Mouse (Mus musculus): ENCODE results near the gene Tsen15. TPM values are rescaled to one million over a fixed set of nuclear protein-coding genes. Genes with fewer than 3 reads are reported as not detected.
A peak's percentile ranks its signal among the peaks of the same experiment; 100 is the strongest.
"Not testable (repeated sequence)": the region's sequence is repeated elsewhere in the genome, so short reads cannot be mapped to it uniquely, and the experiment has no call there.

Gene Tsen15
- total and polyA plus RNA-seq, 2 experiments from 2014 or later: 49.8 to 50.8 TPM

DNA sequence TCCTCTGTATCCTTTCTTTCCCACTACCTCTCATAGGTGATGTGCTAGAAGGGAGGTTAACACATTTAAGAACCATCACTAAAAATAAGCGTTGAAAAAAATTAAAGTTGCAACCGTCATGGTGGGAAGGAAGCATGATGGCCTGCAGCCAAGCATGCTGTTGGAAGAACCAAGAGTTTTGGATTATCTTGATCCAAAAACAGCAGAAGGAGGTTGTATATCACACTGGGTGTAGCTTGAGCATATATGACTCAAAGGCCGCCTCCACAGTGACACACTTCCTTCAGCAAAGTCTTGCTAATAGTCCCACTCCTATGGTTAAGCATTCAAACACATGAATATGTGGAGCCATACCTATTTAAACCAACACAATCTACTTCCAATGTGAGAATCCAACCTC is 7.6 kb upstream of the Tsen15 start:
- DNase-seq (ENCODE audit: low spot score) (no peak), ATAC-seq (no peak)
- no peak for TF ChIP-seq CTCF (IDR thresholded peaks at IDR 0.05; ENCODE audit: low read depth)
- Histone ChIP-seq H3K9me3 (ENCODE audit: low read length) (no peaks in the 10 kb centered on the region), H3K27me3 (ENCODE audit: insufficient read depth, low read length) (no peaks in the 10 kb centered on the region), H3K27ac (no peak overlapping the region), H3K4me2 (ENCODE audit: low read depth, low read length) (no peak overlapping the region), H3K36me3 (ENCODE audit: insufficient read depth, low read length) (no peaks in the 10 kb centered on the region), H3K9ac (replicated peaks; ENCODE audit: low read length) (no peak overlapping the region), H3K4me1 (ENCODE audit: insufficient read depth, low read length) (no peaks in the 10 kb centered on the region), H3K4me3 (ENCODE audit: low read length) (no peak overlapping the region)
- 90% methylated on average over 3 of the region's 3 CpGs for WGBS

DNA sequence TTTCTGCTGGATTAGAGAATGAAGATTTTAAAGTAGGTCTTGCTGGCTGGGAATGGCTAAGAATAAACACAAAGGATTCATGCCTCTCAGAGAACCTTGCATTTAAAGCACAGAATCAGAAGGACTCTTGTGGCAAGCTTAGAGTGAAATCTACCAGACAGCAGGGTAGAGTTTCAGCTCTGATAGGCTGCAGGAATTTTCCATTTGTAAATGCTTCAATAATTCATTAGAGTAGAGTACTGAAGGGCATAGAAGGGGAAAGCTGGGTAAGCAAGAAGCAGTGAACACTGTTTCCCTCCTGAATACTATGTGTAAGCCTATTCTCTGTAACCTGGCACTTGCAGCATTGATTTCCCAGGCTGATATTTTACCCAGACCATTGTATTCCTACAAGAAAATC is 2.8 kb upstream of the Tsen15 start:
- H3K36me3 ChIP-seq (ENCODE audit: insufficient read depth, low read length): no peaks in the 10 kb centered on the region

DNA sequence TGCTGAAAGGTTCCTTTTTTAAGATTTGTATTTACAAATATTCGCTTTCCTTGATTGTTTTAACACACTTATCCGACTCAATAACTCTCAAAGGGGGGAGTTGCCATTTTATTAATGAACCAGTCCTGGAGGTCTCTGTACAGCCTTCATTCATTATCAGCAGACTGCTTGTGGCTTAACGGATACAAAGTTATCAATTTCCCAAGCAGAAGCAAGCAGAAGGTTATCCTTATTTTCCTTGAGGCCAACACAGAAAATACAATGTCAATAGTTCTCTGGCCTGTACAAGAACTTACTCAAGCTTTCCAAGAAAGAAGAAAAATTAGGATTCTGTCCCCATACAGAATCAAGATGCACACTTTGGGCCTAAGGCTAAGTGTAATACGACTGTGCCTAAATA is 795 bp downstream of the Tsen15 start:
- not testable (repeated sequence) for DNase-seq (ENCODE audit: low spot score); H3K36me3 ChIP-seq (ENCODE audit: insufficient read depth, low read length); H3K4me1 ChIP-seq (ENCODE audit: insufficient read depth, low read length); H3K27me3 ChIP-seq (ENCODE audit: insufficient read depth, low read length); ATAC-seq; H3K27ac ChIP-seq; H3K9me3 ChIP-seq (ENCODE audit: low read length)
- H3K4me2 ChIP-seq (ENCODE audit: low read depth, low read length): peak overlapping the region; percentile 58
- WGBS: 24% methylated on average over 2 of the region's 4 CpGs
- H3K9ac ChIP-seq (replicated peaks; ENCODE audit: low read length): peak overlapping the region; percentile 73
- H3K4me3 ChIP-seq (ENCODE audit: low read length): peak overlapping the region; percentile 86

More for the DNA sequence above, 2.8 kb upstream of the Tsen15 start:
- ATAC-seq (no peak), DNase-seq (ENCODE audit: low spot score) (no peak)
- H3K4me2 ChIP-seq (ENCODE audit: low read depth, low read length): no peak overlapping the region
- no peak for TF ChIP-seq CTCF (IDR thresholded peaks at IDR 0.05; ENCODE audit: low read depth)
- H3K9ac ChIP-seq (replicated peaks; ENCODE audit: low read length): no peak overlapping the region
- no peak overlapping the region for H3K4me3 ChIP-seq (ENCODE audit: low read length)
- no peak overlapping the region for H3K27ac ChIP-seq
- H3K4me1 ChIP-seq (ENCODE audit: insufficient read depth, low read length): no peaks in the 10 kb centered on the region
- H3K27me3 ChIP-seq (ENCODE audit: insufficient read depth, low read length): no peaks in the 10 kb centered on the region
- no peaks in the 10 kb centered on the region for H3K9me3 ChIP-seq (ENCODE audit: low read length)

DNA sequence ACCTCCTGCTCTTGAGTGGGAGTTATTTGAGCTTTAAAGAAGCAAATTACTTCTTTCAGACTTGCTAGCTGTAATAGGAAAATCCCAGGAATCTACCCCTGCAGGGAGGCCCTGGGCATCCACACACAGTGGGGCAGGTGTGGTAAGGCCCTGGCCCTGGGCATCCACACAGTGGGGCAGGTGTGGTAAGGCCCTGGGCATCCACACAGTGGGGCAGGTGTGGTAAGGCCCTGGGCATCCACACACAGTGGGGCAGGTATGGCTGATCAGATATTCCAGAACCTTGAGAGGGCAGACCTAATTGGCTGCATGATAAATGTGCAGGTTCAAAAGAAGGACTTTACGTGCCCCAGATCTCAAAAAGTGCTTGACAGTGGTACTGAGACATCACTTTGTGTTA is 1.9 kb downstream of the Tsen15 start:
- Histone ChIP-seq H3K9me3 (ENCODE audit: low read length) (no peaks in the 10 kb centered on the region), H3K36me3 (ENCODE audit: insufficient read depth, low read length) (no peaks in the 10 kb centered on the region), H3K27me3 (ENCODE audit: insufficient read depth, low read length) (no peaks in the 10 kb centered on the region), H3K27ac (no peak overlapping the region), H3K4me1 (ENCODE audit: insufficient read depth, low read length) (no peaks in the 10 kb centered on the region), H3K4me3 (ENCODE audit: low read length) (no peak overlapping the region), H3K4me2 (ENCODE audit: low read depth, low read length) (no peak overlapping the region), H3K9ac (replicated peaks; ENCODE audit: low read length) (no peak overlapping the region)
- ATAC-seq (no peak), DNase-seq (ENCODE audit: low spot score) (no peak)
- TF ChIP-seq CTCF (IDR thresholded peaks at IDR 0.05; ENCODE audit: low read depth): no peak
- WGBS: 95% methylated on average over 1 of the region's 1 CpGs

DNA sequence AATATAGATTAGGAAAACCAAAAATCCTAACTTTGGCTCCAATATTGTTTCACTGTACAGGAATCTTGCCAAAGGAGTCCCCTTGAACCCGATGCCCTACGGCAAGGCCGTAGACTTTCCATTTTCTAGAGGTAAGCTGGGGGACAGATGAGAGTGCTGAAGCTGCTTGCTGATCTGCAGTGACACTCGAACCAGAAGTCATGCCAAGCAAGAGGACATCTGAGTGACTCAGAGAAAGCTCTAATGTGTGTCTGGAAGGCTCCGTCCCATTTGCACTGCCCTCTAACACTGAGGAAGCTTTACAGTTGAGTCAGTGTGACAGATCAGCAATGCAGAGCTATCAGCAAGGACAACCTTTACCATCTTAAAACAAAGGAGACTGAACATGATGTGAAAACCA is 8.2 kb downstream of the Tsen15 start:
- Histone ChIP-seq H3K4me1 (ENCODE audit: insufficient read depth, low read length) (no peaks in the 10 kb centered on the region), H3K27me3 (ENCODE audit: insufficient read depth, low read length) (no peaks in the 10 kb centered on the region), H3K4me2 (ENCODE audit: low read depth, low read length) (no peak overlapping the region), H3K4me3 (ENCODE audit: low read length) (no peak overlapping the region), H3K9me3 (ENCODE audit: low read length) (no peaks in the 10 kb centered on the region), H3K27ac (no peak overlapping the region), H3K9ac (replicated peaks; ENCODE audit: low read length) (no peak overlapping the region), H3K36me3 (ENCODE audit: insufficient read depth, low read length) (no peaks in the 10 kb centered on the region; the same call in 1 of the 2 replicates)
- DNase-seq (ENCODE audit: low spot score): no peak
- TF ChIP-seq CTCF (IDR thresholded peaks at IDR 0.05; ENCODE audit: low read depth): no peak
- 93% methylated on average over 5 of the region's 5 CpGs for WGBS
- no peak for ATAC-seq

DNA sequence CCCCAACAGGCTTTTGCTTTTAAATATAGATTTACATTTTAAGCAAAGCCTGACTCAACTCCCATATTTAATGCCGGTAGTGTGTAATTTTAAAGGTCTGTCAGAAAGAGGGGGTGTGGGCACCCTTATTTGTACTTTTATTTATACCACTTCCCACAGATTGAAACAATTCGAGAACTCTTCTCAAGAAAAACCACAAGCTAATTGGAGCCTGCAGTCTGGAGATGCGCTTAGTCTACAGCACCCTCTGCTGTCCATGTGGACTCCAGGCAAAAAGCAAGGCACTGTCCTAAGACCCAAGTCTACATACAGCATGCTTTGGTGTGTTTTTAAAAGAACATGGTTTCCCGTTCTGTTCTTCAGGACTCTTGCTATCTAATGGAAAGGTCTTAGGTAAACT is 17.3 kb downstream of the Tsen15 start:
- Histone ChIP-seq H3K27me3 (ENCODE audit: insufficient read depth, low read length) (no peaks in the 10 kb centered on the region), H3K9me3 (ENCODE audit: low read length) (no peaks in the 10 kb centered on the region), H3K9ac (replicated peaks; ENCODE audit: low read length) (no peak overlapping the region), H3K36me3 (ENCODE audit: insufficient read depth, low read length) (0 out of 2 replicates have a peak, but pooled peaks cover 7% of the 10 kb centered on the region), H3K27ac (no peak overlapping the region), H3K4me2 (ENCODE audit: low read depth, low read length) (no peak overlapping the region), H3K4me3 (ENCODE audit: low read length) (no peak overlapping the region), H3K4me1 (ENCODE audit: insufficient read depth, low read length) (no peaks in the 10 kb centered on the region)
- ATAC-seq (peak; percentile 78), DNase-seq (ENCODE audit: low spot score) (peak; percentile 90)
- 24% methylated on average over 4 of the region's 4 CpGs for WGBS
- TF ChIP-seq CTCF (IDR thresholded peaks at IDR 0.05; ENCODE audit: low read depth): peak; percentile 95

DNA sequence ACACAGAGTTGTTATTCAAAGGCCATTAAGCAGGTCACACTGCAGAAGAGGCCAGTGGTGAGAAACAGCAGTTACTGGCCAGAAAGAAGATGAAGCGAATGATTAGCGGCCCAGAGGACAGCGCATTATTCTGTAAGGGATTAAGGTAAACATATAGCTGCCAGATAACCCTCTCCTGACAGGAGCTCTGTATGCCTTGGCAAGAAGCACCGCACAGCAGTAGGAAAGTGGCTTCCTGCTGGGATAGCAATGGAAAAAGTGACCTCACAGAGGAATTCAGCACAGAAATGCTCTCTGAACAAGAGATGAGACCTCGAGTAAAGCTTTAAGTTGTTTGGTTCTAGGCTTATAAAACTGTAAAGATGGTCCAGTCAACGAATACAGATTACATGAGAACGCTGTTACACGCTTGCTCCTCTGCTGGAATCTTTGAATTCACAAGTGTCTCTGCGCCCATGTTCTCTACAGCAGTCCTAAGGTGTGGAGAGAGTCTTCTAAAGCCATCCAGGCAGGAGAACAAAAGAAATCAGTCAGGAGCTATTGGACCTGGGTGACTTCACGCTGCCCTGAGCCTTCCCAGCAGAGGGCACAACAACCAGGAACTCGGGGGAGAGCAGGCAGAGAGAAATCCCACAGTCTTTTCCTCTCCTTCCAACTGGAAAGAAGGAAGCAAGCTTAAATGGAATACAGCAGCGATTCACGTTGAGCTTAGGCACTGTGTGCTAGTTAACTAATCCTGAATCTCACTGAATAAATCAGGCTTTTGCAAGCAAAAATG is 18.0 kb downstream of the Tsen15 start:
- H3K36me3 ChIP-seq (ENCODE audit: insufficient read depth, low read length): 0 out of 2 replicates have a peak, but pooled peaks cover 7% of the 10 kb centered on the region
- H3K9ac ChIP-seq (replicated peaks; ENCODE audit: low read length): no peak overlapping the region
- H3K4me3 ChIP-seq (ENCODE audit: low read length): no peak overlapping the region
- DNase-seq (ENCODE audit: low spot score) (peak; percentile 4), ATAC-seq (peak; percentile 5; the same call in 1 of the 2 replicates)
- TF ChIP-seq CTCF (IDR thresholded peaks at IDR 0.05; ENCODE audit: low read depth): no peak
- no peaks in the 10 kb centered on the region for H3K27me3 ChIP-seq (ENCODE audit: insufficient read depth, low read length)
- H3K27ac ChIP-seq: no peak overlapping the region
- WGBS: 48% methylated on average over 13 of the region's 13 CpGs
- no peaks in the 10 kb centered on the region for H3K9me3 ChIP-seq (ENCODE audit: low read length)
- H3K4me1 ChIP-seq (ENCODE audit: insufficient read depth, low read length): no peaks in the 10 kb centered on the region
- H3K4me2 ChIP-seq (ENCODE audit: low read depth, low read length): no peak overlapping the region
